Mouse (Mus musculus) urinary bladder, postnatal 36 days (tissue): ENCODE measurements around the gene Kcnh1.

ENCODE experiments used
- DNase-seq, 2 experiments: peaks; one replicate each; pipeline ENCODE4 v3.0.0; 2022; ENCODE audit warnings: low spot score in 2 of 2, mixed read lengths in 1 of 2

Kcnh1 gene

GRCm38 (mm10) chr1:192190508-192191321, at the start of gene Kcnh1:
Gene Kcnh1, plus strand, starts transcription at chr1:192190774.
- peak; percentile 75 to 82 for DNase-seq

GRCm38 (mm10) chr1:192151179-192151578, 39.4 kb upstream of the Kcnh1 start:
- DNase-seq, result no peak

GRCm38 (mm10) chr1:192171477-192171876, 19.1 kb upstream of the Kcnh1 start:
- DNase-seq, result no peak

- DNase-seq, result no peak
These were observed 10.7 kb upstream of the Kcnh1 start for GRCm38 (mm10) chr1:192179877-192180276.

- DNase-seq, result no peak
These were observed 8.8 kb upstream of the Kcnh1 start for GRCm38 (mm10) chr1:192181696-192182257.

- DNase-seq, result no peak
These were observed 1.5 kb upstream of the Kcnh1 start for GRCm38 (mm10) chr1:192189056-192189455.

GRCm38 (mm10) chr1:192189771-192190170, 803 bp upstream of the Kcnh1 start:
- no peak for DNase-seq

- no peak for DNase-seq
These were observed 707 bp downstream of the Kcnh1 start for GRCm38 (mm10) chr1:192191322-192191639.

- no peak for DNase-seq
These were observed 1.3 kb downstream of the Kcnh1 start for GRCm38 (mm10) chr1:192191859-192192258.

- no peak for DNase-seq
These were observed 2.1 kb downstream of the Kcnh1 start for GRCm38 (mm10) chr1:192192710-192193109.

GRCm38 (mm10) chr1:192193656-192194055, 3.1 kb downstream of the Kcnh1 start:
- no peak for DNase-seq

- DNase-seq, result no peak
These were observed 6.9 kb downstream of the Kcnh1 start for GRCm38 (mm10) chr1:192197495-192197894.

- no peak for DNase-seq
These were observed 12.4 kb downstream of the Kcnh1 start for GRCm38 (mm10) chr1:192202936-192203335.

- no peak for DNase-seq
These were observed 17.4 kb downstream of the Kcnh1 start for GRCm38 (mm10) chr1:192207956-192208355.

GRCm38 (mm10) chr1:192212448-192212847, 21.9 kb downstream of the Kcnh1 start:
- no peak for DNase-seq

GRCm38 (mm10) chr1:192214666-192215065, 24.1 kb downstream of the Kcnh1 start:
- DNase-seq, result no peak

GRCm38 (mm10) chr1:192220156-192220555, 29.6 kb downstream of the Kcnh1 start:
- no peak for DNase-seq

GRCm38 (mm10) chr1:192224161-192224560, 33.6 kb downstream of the Kcnh1 start:
- DNase-seq, result no peak

- no peak for DNase-seq
These were observed 42.1 kb downstream of the Kcnh1 start for GRCm38 (mm10) chr1:192232696-192233095.

- DNase-seq, result no peak
These were observed 56.3 kb downstream of the Kcnh1 start for GRCm38 (mm10) chr1:192246836-192247235.

GRCm38 (mm10) chr1:192259146-192259545, 68.6 kb downstream of the Kcnh1 start:
- no peak for DNase-seq

- DNase-seq, result no peak
These were observed 69.0 kb downstream of the Kcnh1 start for GRCm38 (mm10) chr1:192259616-192260015.

GRCm38 (mm10) chr1:192265704-192266103, 75.1 kb downstream of the Kcnh1 start:
- no peak for DNase-seq
